Mouse (Mus musculus) neutrophil, adult 5-6 weeks (primary cell): Measurements from ENCODE around the gene Slc34a2. TPM values are rescaled to one million over a fixed set of nuclear protein-coding genes. Genes with fewer than 3 reads are reported as not detected.

Experiments
- ATAC-seq: fragments of 151-379, 151-347 bp; 2 replicates; pipeline ENCODE4 v1.8.0; 2017; ENCODE audit warnings: mild to moderate bottlenecking, moderate TSS enrichment; ENCODE audit not compliant: insufficient number of reproducible peaks, poor library complexity, low FRiP score, severe bottlenecking; ENCODE audit errors: extremely low read depth
- total RNA-seq: library from RNA; stranded (forward); fragments of 200-1000 nt; gene quantifications from 2 replicates; pipeline ENCODE4 v1.2.3, GENCODE M21; 2017

Gene Slc34a2
- total RNA-seq, 1 experiment from 2014 or later: 0.23 TPM

DNA sequence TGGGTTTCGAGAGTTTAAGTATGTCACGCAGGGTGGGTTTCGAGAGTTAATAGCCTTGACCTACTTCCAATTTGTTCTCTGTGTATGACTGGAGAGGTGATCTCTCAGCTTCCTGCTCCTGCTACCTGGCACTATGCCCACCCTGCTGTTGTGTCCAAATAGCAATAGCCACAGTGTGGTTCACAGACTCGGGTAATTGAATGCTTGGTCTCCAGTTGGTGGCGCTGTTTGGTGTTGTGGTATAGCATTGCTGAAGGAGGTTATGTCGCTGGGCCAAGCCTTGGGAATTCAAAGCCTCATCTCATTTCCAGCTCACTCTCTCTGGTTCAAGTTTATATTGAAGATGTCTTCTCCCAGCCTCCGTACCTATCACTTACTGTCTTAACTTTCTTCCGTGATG lies 67.8 kb downstream of the Slc34a2 start:
- no peak for ATAC-seq

DNA sequence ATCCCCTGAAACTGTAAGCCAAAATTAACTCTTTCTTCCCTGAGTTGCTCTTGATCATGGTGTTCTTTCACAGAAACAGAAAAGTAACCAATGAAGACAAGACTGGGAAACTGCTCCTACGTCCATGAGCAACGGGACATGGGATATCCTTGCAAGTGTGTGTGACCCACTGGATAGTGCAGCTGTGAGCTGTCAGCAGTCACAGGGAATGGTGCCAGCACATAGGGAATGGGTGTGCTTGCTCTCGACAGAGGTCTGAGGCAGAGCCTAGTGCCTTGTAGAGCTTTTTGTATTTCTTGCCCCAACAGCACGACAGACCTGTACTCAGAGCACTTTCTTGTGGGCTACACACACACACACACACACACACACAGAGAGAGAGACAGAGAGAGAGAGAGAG lies 68.2 kb downstream of the Slc34a2 start:
- ATAC-seq: no peak

DNA sequence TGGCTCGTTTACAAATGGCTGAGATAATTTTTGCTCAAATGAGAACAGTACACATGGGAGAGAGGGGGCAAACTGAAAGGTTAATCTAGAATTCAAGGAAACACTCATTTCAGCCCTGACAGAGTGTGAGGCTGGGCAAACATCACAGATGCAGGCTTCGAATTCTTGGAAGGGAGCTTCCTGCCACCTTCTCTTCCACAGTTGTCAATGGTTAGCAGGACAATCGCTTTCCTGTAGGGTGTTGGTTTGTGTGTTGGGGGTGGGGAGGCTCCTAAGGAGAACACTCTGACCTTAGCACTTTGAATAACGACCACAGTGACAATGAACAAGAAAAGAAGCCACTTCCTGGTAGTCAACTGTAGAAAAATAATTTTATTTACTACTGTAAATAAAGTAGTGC lies 68.8 kb downstream of the Slc34a2 start:
- no peak for ATAC-seq

DNA sequence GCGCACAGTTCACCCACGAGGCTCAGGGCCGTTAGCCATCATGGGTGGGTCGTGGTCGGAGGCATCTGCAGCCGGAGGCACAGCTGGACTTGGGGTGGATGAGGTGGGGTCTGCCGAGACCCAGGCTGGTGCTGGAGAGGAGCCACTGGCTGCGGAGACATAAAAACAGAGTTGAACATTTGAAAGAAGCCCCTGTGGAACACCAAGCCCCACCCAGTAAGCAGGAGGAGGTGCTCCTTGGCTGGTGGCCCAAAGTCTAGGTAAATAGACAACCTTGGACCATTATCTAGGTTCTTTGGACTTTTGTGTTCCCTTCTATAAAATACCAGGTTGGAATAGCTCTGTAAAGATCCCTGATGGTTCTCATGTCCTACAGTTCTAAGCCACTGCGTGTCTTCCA lies 70.1 kb downstream of the Slc34a2 start:
- ATAC-seq: no peak

DNA sequence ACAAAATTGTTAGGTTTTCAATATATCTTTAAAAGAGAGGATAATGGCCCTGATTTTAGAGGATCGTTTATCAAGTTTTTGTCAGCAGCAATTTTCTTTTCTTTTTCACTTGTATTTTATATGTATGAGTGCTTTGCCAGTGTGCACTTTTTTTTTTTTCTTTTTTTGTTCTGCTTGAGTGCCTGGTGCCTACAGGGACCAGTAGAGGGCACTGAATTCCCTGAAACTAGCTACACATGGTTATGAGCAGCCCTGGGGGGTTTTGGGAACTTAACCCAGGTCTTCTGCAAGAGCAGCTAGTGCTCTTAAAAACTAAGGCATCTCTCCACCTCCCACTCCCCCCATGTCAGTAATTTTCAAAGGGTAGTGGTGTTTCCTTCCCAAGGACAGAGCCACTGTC lies 70.8 kb downstream of the Slc34a2 start:
- ATAC-seq: no peak

DNA sequence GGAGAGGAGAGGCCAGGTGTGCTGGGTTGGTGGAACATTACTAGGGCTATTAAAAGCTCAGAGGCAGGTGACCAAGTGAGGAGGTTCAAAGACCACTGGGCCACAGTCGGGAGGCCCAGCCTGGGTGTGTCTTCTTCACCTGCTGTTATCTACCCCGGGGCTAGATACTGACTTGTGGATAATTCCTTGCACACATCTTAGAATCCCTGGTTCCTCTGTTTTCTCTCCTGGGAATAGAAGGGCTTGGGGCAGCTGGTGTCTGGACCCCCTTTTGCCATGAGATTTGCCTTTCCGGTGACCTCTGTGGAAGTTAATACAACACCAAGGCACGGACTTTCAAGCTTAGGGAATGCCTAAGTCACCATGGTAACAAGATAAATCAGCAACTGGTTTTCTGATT lies 72.3 kb downstream of the Slc34a2 start:
- ATAC-seq: no peak

DNA sequence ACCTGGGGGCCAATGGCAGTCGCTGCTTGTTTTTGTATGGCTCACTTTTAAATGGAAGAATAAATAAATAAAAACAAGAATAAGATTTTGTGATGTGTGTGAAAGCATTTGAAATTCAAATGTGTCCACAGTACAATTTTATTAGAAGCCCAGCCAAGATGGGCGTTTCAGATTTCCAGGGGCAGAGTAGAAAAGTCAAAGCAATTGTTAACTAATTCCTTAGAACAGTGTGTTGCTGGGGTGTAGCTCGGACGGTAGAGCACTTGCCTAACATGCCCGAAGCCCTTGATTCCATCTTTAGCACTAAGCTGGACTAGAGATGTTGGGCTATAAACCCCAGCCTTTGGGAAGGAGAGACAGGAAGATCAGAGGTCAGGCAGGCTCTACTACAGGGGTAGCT lies 73.2 kb downstream of the Slc34a2 start:
- ATAC-seq: no peak

DNA sequence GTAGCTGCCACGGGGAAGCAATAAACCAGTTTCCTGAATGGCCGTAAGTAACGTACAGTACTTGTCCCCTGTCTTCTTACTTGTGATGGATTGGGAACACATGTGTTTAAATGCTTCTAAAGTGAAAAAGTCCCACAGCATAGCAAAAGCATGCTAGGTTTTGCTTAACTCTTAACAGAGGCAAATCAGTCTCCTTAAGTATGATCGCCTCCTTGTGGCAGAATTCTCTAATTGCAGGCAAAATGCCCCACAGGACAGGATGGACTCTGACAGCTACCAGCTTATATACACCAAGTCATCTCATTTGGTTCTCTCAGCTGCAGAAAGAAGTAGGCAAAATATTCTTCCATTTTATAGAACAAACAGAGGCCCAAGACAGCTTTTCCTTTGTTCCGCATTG lies 75.1 kb downstream of the Slc34a2 start:
- ATAC-seq: no peak

DNA sequence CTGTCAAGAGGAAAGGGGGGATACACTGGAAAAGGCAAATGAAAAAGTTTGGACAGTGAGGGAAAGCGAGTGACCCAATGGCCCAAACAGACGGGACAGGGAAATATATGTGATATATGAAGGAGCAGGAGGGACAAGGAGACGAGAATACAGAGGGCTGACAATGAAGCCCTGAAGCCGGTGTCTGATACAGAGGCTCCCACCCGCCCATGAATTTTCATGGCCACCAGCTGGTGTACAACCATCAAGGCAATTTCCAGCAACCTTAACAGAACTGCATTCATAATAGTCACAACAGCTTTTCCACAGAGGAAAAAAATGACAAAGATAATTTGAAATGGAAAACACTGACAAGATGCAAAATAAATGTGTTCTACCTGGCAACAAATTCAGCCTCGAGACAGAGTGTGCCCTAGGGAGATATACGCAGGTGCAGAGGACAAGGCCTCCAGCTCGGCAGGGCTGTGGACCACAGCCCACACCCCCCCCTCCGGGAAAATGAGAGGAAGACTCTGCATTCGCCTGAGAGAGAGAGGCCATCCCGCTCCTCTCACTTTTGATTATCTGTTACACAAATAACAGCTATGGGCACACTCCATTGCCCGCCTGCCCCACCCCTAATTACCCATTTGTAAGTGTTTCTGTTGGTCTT lies 76.9 kb downstream of the Slc34a2 start:
- no peak for ATAC-seq

DNA sequence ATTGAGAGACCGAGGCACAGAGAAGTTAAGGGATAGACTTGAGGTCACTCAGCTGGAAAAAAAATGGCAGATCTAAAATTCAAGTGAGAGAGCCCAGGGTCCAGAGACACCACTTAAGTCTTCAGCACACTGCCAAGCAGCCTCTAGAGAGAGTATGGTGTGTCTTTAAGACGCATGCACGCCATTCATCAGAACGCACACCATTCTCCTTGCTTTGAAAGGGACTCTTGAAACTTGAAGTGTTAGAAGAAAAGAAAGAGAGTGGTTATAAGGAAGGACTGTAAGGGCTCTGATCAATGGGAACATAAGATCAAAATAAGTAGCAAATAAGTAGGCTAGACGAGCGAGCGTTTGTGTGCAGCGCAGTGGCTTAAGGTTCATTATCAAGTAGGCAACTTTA lies 80.3 kb downstream of the Slc34a2 start:
- no peak for ATAC-seq

DNA sequence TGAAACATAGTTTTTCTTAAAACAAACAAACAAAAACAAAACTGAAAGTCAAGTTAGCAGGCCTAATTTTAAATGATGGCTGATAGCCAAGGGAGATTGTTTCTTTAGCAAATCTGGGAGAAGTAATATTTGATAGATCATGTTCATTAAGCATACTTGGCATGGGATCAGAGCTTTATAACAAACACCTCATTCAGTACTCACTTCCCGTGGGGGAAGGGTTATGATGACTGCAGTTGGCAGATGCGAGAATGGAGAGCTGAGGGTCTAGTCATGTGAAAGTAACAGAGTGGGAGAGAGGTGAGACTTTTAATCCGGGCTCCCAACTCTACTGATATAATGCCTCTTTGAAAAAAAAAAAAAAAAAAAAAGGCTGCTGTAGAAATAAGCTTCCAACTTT lies 81.8 kb downstream of the Slc34a2 start:
- ATAC-seq: no peak

Other genes with a start within 250 kb of the Slc34a2 start
- 92.9 and 106 TPM in 2 replicates for gene Anapc4, start 204.1 kb upstream of the Slc34a2 start, total RNA-seq
- 0.12 and 0.23 TPM in 2 replicates for gene Sel1l3, start 175.8 kb downstream of the Slc34a2 start, total RNA-seq
- 31.4 and 35.5 TPM in 2 replicates for gene Smim20, start 229.0 kb downstream of the Slc34a2 start, total RNA-seq